Mouse (Mus musculus): ENCODE measurements at regions not wholly inside any gene's neighbourhood (a gene's known extent, or its start where the extent isn't known, plus 50 kb on each side); places are given as distances from the start of the nearest gene placed in this dataset.

DNA sequence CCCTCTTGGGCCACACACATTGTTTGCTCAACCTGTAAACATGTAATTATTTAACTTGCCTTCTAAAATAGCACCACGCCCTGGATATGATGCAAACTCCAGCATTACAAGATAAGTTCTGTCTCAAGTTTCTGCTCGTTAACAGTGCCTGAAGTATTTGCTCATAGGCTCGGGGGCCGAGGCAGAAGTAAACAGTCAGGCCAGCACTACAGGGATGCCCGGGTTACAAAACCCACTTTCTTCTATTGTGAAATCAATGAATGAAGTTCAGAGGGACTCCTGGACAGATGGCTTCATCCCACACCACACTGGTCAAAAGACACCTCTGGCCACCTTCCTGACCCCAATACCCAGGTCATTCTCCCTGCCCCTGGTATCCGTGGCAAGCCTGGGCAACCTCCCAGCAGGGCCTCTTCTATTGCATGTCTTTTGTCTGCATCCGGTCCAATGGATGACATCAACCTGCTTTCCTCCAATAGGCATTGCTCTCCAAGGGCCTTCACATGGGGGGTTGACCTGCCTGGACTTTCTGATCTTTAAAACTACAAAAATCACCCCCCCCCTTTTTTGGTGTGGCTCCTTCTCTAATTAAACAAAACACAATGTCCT lies 49.9 kb upstream of the Klf3 start:
- peaks cover 20% of the 10 kb centered on the region for H3K4me1 ChIP-seq (ENCODE audit: control insufficient read depth)
- no peaks in the 10 kb centered on the region for H3K27me3 ChIP-seq (ENCODE audit: control insufficient read depth)
- no peak for TF ChIP-seq TAL1 (IDR thresholded peaks at IDR 0.05; ENCODE audit: low read length)
- no peak for TF ChIP-seq GATA1 (IDR thresholded peaks at IDR 0.05; ENCODE audit: low read length)
- no peaks in the 10 kb centered on the region for H3K9me3 ChIP-seq (ENCODE audit: control insufficient read depth, low read length)
- no peaks in the 10 kb centered on the region for H3K36me3 ChIP-seq (ENCODE audit: control insufficient read depth)
- no peak overlapping the region for H3K4me3 ChIP-seq (replicated peaks)

Data from erythroblast, embryonic 14.5 days (primary cell).